Mouse (Mus musculus) liver, embryonic 14.5 days (tissue): ENCODE measurements around the gene Timp2.

Experiments used
- CTCF ChIP-seq: IDR thresholded peaks from 2 replicates; pipeline ENCODE4 v1.5.1; 2016; ENCODE audit warnings: antibody characterized with exemption, low read depth, control low read depth
- EP300 ChIP-seq: IDR thresholded peaks from 2 replicates; pipeline ENCODE4 v1.6.1; 2016; ENCODE audit warnings: antibody characterized with exemption, low read depth

GRCm38 (mm10) chr11:118375461-118375860, 19.9 kb upstream of the Timp2 start:
- TF ChIP-seq CTCF = no peak
- no peak for TF ChIP-seq EP300
